Mouse (Mus musculus): ENCODE data around the gene Zdhhc1. TPM values are rescaled to one million over a fixed set of nuclear protein-coding genes. Genes with fewer than 3 reads are reported as not detected.

The Zdhhc1 gene
- polyA plus RNA-seq, 1 experiment, result 10.1 TPM

GRCm38 (mm10) chr8:105477792-105478191 lies 18.9 kb downstream of the Zdhhc1 start:
- no peaks in the 10 kb centered on the region for H3K4me1 ChIP-seq (ENCODE audit: control insufficient read depth, insufficient read depth, low read length)
- H3K4me3 ChIP-seq (replicated peaks; ENCODE audit: control insufficient read depth, low read depth, low read length), result no peak overlapping the region
- 85% methylated on average over 3 of the region's 3 CpGs for WGBS
- TF ChIP-seq CTCF (IDR thresholded peaks at IDR 0.05; ENCODE audit: control insufficient read depth, insufficient read depth, low read length) (no peak), POLR2A (IDR thresholded peaks at IDR 0.05; ENCODE audit: borderline replicate concordance, control insufficient read depth, low read depth, low read length) (no peak)
- H3K27ac ChIP-seq (ENCODE audit: control insufficient read depth, insufficient read depth, low read depth, low read length, poor library complexity), result no peak overlapping the region

GRCm38 (mm10) chr8:105476628-105477413 lies 19.9 kb downstream of the Zdhhc1 start:
- no peak; the same call in 1 of the 2 replicates for TF ChIP-seq POLR2A (IDR thresholded peaks at IDR 0.05; ENCODE audit: borderline replicate concordance, control insufficient read depth, low read depth, low read length)
- peak; percentile 82 for TF ChIP-seq CTCF (IDR thresholded peaks at IDR 0.05; ENCODE audit: control insufficient read depth, insufficient read depth, low read length)
- no peaks in the 10 kb centered on the region for H3K4me1 ChIP-seq (ENCODE audit: control insufficient read depth, insufficient read depth, low read length)
- 60% methylated on average over 25 of the region's 25 CpGs for WGBS
- H3K4me3 ChIP-seq (replicated peaks; ENCODE audit: control insufficient read depth, low read depth, low read length), result no peak overlapping the region
- H3K27ac ChIP-seq (ENCODE audit: control insufficient read depth, insufficient read depth, low read depth, low read length, poor library complexity), result no peak overlapping the region

GRCm38 (mm10) chr8:105476161-105476560 lies 20.5 kb downstream of the Zdhhc1 start:
- no peak for TF ChIP-seq CTCF (IDR thresholded peaks at IDR 0.05; ENCODE audit: control insufficient read depth, insufficient read depth, low read length)
- TF ChIP-seq POLR2A (IDR thresholded peaks at IDR 0.05; ENCODE audit: borderline replicate concordance, control insufficient read depth, low read depth, low read length), result no peak
- Histone ChIP-seq H3K4me1 (ENCODE audit: control insufficient read depth, insufficient read depth, low read length) (no peaks in the 10 kb centered on the region), H3K27ac (ENCODE audit: control insufficient read depth, insufficient read depth, low read depth, low read length, poor library complexity) (no peak overlapping the region), H3K4me3 (replicated peaks; ENCODE audit: control insufficient read depth, low read depth, low read length) (no peak overlapping the region)
- WGBS, result 86% methylated on average over 7 of the region's 7 CpGs

GRCm38 (mm10) chr8:105475742-105476141 lies 21.0 kb downstream of the Zdhhc1 start:
- TF ChIP-seq POLR2A (IDR thresholded peaks at IDR 0.05; ENCODE audit: borderline replicate concordance, control insufficient read depth, low read depth, low read length) (no peak), CTCF (IDR thresholded peaks at IDR 0.05; ENCODE audit: control insufficient read depth, insufficient read depth, low read length) (no peak)
- 90% methylated on average over 8 of the region's 8 CpGs for whole genome bisulfite sequencing
- no peak overlapping the region for H3K4me3 ChIP-seq (replicated peaks; ENCODE audit: control insufficient read depth, low read depth, low read length)
- no peak overlapping the region for H3K27ac ChIP-seq (ENCODE audit: control insufficient read depth, insufficient read depth, low read depth, low read length, poor library complexity)
- no peaks in the 10 kb centered on the region for H3K4me1 ChIP-seq (ENCODE audit: control insufficient read depth, insufficient read depth, low read length)

GRCm38 (mm10) chr8:105475254-105475653 lies 21.4 kb downstream of the Zdhhc1 start:
- TF ChIP-seq CTCF (IDR thresholded peaks at IDR 0.05; ENCODE audit: control insufficient read depth, insufficient read depth, low read length) (no peak), POLR2A (IDR thresholded peaks at IDR 0.05; ENCODE audit: borderline replicate concordance, control insufficient read depth, low read depth, low read length) (no peak)
- H3K27ac ChIP-seq (ENCODE audit: control insufficient read depth, insufficient read depth, low read depth, low read length, poor library complexity), result no peak overlapping the region
- H3K4me1 ChIP-seq (ENCODE audit: control insufficient read depth, insufficient read depth, low read length), result no peaks in the 10 kb centered on the region
- WGBS, result 86% methylated on average over 4 of the region's 4 CpGs
- no peak overlapping the region for H3K4me3 ChIP-seq (replicated peaks; ENCODE audit: control insufficient read depth, low read depth, low read length)

GRCm38 (mm10) chr8:105474680-105475079 lies 22.0 kb downstream of the Zdhhc1 start:
- H3K27ac ChIP-seq (ENCODE audit: control insufficient read depth, insufficient read depth, low read depth, low read length, poor library complexity), result no peak overlapping the region
- H3K4me3 ChIP-seq (replicated peaks; ENCODE audit: control insufficient read depth, low read depth, low read length), result no peak overlapping the region
- WGBS, result 17% methylated on average over 5 of the region's 5 CpGs
- H3K4me1 ChIP-seq (ENCODE audit: control insufficient read depth, insufficient read depth, low read length), result peaks cover 1% of the 10 kb centered on the region; the same call in 1 of the 2 replicates
- no peak for TF ChIP-seq CTCF (IDR thresholded peaks at IDR 0.05; ENCODE audit: control insufficient read depth, insufficient read depth, low read length)
- no peak for TF ChIP-seq POLR2A (IDR thresholded peaks at IDR 0.05; ENCODE audit: borderline replicate concordance, control insufficient read depth, low read depth, low read length)

GRCm38 (mm10) chr8:105473816-105474606 lies 22.7 kb downstream of the Zdhhc1 start:
- Histone ChIP-seq H3K4me3 (replicated peaks; ENCODE audit: control insufficient read depth, low read depth, low read length) (no peak overlapping the region), H3K27ac (ENCODE audit: control insufficient read depth, insufficient read depth, low read depth, low read length, poor library complexity) (no peak overlapping the region), H3K4me1 (ENCODE audit: control insufficient read depth, insufficient read depth, low read length) (peaks cover 2% of the 10 kb centered on the region; the same call in 1 of the 2 replicates)
- TF ChIP-seq CTCF (IDR thresholded peaks at IDR 0.05; ENCODE audit: control insufficient read depth, insufficient read depth, low read length) (no peak), POLR2A (IDR thresholded peaks at IDR 0.05; ENCODE audit: borderline replicate concordance, control insufficient read depth, low read depth, low read length) (no peak)
- WGBS, result 31% methylated on average over 17 of the region's 17 CpGs

- Histone ChIP-seq H3K4me3 (replicated peaks; ENCODE audit: control insufficient read depth, low read depth, low read length) (no peak overlapping the region), H3K4me1 (ENCODE audit: control insufficient read depth, insufficient read depth, low read length) (peaks cover 2% of the 10 kb centered on the region; the same call in 1 of the 2 replicates), H3K27ac (ENCODE audit: control insufficient read depth, insufficient read depth, low read depth, low read length, poor library complexity) (no peak overlapping the region)
- TF ChIP-seq POLR2A (IDR thresholded peaks at IDR 0.05; ENCODE audit: borderline replicate concordance, control insufficient read depth, low read depth, low read length), result no peak
- no peak for TF ChIP-seq CTCF (IDR thresholded peaks at IDR 0.05; ENCODE audit: control insufficient read depth, insufficient read depth, low read length)
- 50% methylated on average over 9 of the region's 9 CpGs for WGBS
These were observed 23.7 kb downstream of the Zdhhc1 start for GRCm38 (mm10) chr8:105472983-105473382.

Data from bone marrow, adult 2 months (tissue).